Mouse (Mus musculus): ENCODE results near the gene Zkscan4.
A peak's percentile ranks its signal among the peaks of the same experiment; 100 is the strongest.

GRCm38 (mm10) chr13:21456347-21456746 lies 22.4 kb upstream of the Zkscan4 start:
- no peak for TF ChIP-seq CTCF (IDR thresholded peaks at IDR 0.05)
- TF ChIP-seq EP300 (IDR thresholded peaks at IDR 0.05), result peak; percentile 88

Measured in lung, postnatal 0 days (tissue).